Mouse (Mus musculus) left cerebral cortex, postnatal 4 days (tissue): ENCODE results near the gene Rnf181. TPM values are rescaled to one million over a fixed set of nuclear protein-coding genes. Genes with fewer than 3 reads are reported as not detected.

ENCODE experiments used
- DNase-seq: peaks from one replicate; pipeline ENCODE4 v3.0.0-alpha.2; 2022
- intact Hi-C: fragments of 180-260 bp; cut with DNase I; formaldehyde crosslinking; loops from one replicate; pipeline ENCODE4 v1.15.1; 2025
- total RNA-seq, 2 experiments: library from RNA; stranded (reverse); gene quantifications; 2 replicates each; pipeline ENCODE4 v1.2.3; 2021

The Rnf181 gene
- total RNA-seq, 2 experiments from 2014 or later = 56.5 to 57.0 TPM

- intact Hi-C loops = no loop called here
- peak; percentile 95 for DNase-seq
Measured at GRCm38 (mm10) chr6:72362132-72363028, 4.4 kb downstream of the Rnf181 start.

- intact Hi-C loops = no loop called here
- no peak for DNase-seq
Measured at GRCm38 (mm10) chr6:72361121-72361551, 5.6 kb downstream of the Rnf181 start.

GRCm38 (mm10) chr6:72360599-72360935, 6.2 kb downstream of the Rnf181 start:
- intact Hi-C loops = no loop called here

GRCm38 (mm10) chr6:72359891-72360598, 6.7 kb downstream of the Rnf181 start:
- DNase-seq = no peak
- intact Hi-C loops = no loop called here

More at GRCm38 (mm10) chr6:72360599-72360935, 6.2 kb downstream of the Rnf181 start:
- DNase-seq = no peak

- DNase-seq = no peak
- intact Hi-C loops = no loop called here
Measured at GRCm38 (mm10) chr6:72359343-72359742, 7.4 kb downstream of the Rnf181 start.

- no peak for DNase-seq
- intact Hi-C loops = no loop called here
Measured at GRCm38 (mm10) chr6:72358086-72358764, 8.5 kb downstream of the Rnf181 start.

- intact Hi-C loops = no loop called here
- DNase-seq = no peak
Measured at GRCm38 (mm10) chr6:72357164-72358079, 9.3 kb downstream of the Rnf181 start.

GRCm38 (mm10) chr6:72356001-72356532, 10.7 kb downstream of the Rnf181 start:
- no peak for DNase-seq

GRCm38 (mm10) chr6:72355066-72355911, 11.5 kb downstream of the Rnf181 start, which contains the start of gene Tmem150a:
Tmem150a (plus strand) TSS chr6:72355447.
- DNase-seq = peak; percentile 74
- intact Hi-C loops = no loop called here

More at GRCm38 (mm10) chr6:72356001-72356532, 10.7 kb downstream of the Rnf181 start:
- intact Hi-C loops = no loop called here

- DNase-seq = no peak
- intact Hi-C loops = no loop called here
Measured at GRCm38 (mm10) chr6:72354025-72354424, 12.7 kb downstream of the Rnf181 start.

GRCm38 (mm10) chr6:72352636-72353405, 13.9 kb downstream of the Rnf181 start:
- DNase-seq = no peak

GRCm38 (mm10) chr6:72350214-72350613, 16.5 kb downstream of the Rnf181 start:
- intact Hi-C loops = no loop called here
- no peak for DNase-seq

More at GRCm38 (mm10) chr6:72352636-72353405, 13.9 kb downstream of the Rnf181 start:
- intact Hi-C loops = no loop called here

GRCm38 (mm10) chr6:72348411-72348810, 18.3 kb downstream of the Rnf181 start:
- DNase-seq = no peak
- intact Hi-C loops = no loop called here

- intact Hi-C loops = no loop called here
Measured at GRCm38 (mm10) chr6:72347166-72347941, 19.4 kb downstream of the Rnf181 start, which contains the start of gene 0610030E20Rik. 0610030E20Rik (plus strand) TSS chr6:72347317.

GRCm38 (mm10) chr6:72346261-72346660, 20.5 kb downstream of the Rnf181 start:
- intact Hi-C loops = no loop called here
- no peak for DNase-seq

More at GRCm38 (mm10) chr6:72347166-72347941, 19.4 kb downstream of the Rnf181 start, which contains the start of gene 0610030E20Rik:
- peak; percentile 66 for DNase-seq

GRCm38 (mm10) chr6:72345633-72346032, 21.1 kb downstream of the Rnf181 start:
- DNase-seq = no peak
- intact Hi-C loops = no loop called here

GRCm38 (mm10) chr6:72345074-72345567, 21.6 kb downstream of the Rnf181 start, which contains the start of gene Usp39:
Usp39 (minus strand) TSS chr6:72345184.
- intact Hi-C loops = no loop called here
- DNase-seq = peak; percentile 92
